Mouse (Mus musculus): Measurements from ENCODE around the gene Gm49398. TPM values are rescaled to one million over a fixed set of nuclear protein-coding genes. Genes with fewer than 3 reads are reported as not detected.

The Gm49398 gene
- not detected in 2 replicates for total RNA-seq (2017)

DNA sequence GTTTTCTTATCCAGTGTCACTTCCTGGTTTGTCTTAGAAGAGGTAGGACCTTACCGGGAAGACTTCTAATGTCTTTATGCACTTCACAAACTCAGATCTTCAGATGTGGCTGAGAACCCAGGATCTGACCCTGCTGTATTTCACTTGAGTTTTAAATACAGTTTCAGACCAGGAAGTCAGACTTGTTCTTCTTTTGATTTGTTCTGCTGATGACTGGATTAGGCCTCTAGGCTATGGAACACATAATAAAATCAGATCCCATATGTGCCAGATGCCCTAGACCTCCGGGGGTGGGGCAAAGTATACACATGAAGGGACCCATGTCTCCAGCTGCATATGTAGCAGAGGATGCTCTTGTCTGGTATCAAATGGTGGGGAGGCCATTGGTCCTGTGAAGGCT, at the start of gene Gm49398:
Gene Gm49398, minus strand, starts transcription at position 101 of the 400 bp plus-strand sequence.
- no peak for ATAC-seq (replicated peaks in 1 of 2; ENCODE audit: insufficient read depth in 1 of 2, low FRiP score in 2 of 2, low TSS enrichment in 1 of 2, low read depth in 1 of 2, poor library complexity in 2 of 2, severe bottlenecking in 2 of 2)

DNA sequence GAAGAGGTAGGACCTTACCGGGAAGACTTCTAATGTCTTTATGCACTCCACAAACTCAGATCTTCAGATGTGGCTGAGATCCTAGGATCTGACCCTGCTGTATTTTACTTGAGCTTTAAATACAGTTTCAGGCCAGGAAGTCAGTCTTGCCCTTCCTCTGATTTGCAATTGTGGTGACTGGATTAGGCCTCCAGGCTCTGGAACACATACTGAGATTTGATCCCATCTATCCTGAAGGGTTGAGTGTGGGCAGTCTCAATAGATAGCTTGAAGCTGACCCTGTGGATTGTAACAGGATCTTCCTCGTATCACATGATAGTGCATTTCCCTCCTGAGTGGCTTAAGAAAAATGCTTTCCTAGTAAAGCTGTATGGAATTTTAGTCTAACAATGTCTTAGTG, 33.4 kb downstream of the Gm49398 start, which contains the start of gene Cts8:
Gene Cts8, minus strand, starts transcription at position 101 of the 400 bp plus-strand sequence.
- no peak for ATAC-seq (replicated peaks in 1 of 2; ENCODE audit: insufficient read depth in 1 of 2, low FRiP score in 2 of 2, low TSS enrichment in 1 of 2, low read depth in 1 of 2, poor library complexity in 2 of 2, severe bottlenecking in 2 of 2)

DNA sequence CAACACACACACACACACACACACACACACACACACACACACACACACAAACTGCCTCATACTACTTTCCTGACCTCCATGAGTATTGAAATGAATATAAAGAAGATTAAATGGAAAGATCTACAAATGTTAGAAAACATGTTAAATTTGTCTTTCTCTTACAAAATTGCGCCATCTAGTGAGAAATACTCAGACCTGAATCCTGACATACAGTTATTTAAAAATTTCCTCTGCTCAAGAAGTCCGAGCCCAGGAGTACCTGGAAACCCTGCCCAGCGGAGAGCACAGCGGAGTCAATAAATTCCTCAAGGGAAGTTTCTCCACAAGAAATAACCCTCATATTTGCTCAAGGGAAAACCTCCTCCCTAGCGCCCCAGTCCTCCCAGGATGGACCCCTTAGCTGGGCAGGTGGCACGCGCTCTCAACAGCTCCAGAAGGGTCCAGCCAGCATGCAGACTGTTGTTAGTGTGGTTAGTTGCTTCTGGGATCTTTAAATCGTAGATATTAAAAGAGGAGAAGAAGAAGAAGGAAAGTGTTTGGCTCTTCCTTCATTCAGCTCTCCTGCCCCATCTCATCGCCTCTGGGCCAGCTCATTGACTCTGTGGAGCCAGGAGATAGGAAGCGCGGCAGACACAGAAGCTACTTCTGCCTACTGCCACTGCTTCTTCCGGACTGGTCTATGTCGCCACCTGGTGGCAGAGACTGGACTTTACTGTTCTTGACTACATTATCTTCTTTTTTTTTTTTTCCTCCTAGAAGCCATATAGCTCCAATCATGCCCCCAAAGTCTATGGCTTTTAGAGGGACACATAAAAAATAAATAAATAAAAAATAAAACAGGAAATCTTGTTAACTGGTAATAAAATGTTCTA, 47.3 kb downstream of the Gm49398 start:
- peak; percentile 99 for ATAC-seq (replicated peaks in 1 of 2; ENCODE audit: insufficient read depth in 1 of 2, low FRiP score in 2 of 2, low TSS enrichment in 1 of 2, low read depth in 1 of 2, poor library complexity in 2 of 2, severe bottlenecking in 2 of 2)

DNA sequence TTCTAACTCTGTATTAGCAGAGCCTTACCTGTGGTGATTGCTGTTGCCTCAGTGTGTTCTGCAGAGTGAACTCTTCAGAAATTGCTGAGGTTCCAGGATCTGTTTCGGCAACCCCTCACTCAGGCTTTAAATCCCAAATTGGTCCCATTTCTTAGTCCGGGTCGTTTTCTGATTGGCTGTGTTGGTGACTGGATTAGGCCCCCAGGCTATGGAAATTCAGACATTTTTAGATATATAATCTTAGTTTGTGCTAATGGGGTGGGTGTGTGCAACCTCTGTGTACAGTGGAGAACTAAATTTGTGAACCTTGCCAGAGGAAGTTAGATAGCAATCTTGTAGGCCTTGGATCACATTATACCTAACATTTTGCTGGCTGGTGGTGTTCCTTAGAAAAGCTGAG, 85.3 kb downstream of the Gm49398 start, which contains the start of gene Cts6:
Gene Cts6, minus strand, starts transcription at position 101 of the 400 bp plus-strand sequence.
- no peak for ATAC-seq (replicated peaks in 1 of 2; ENCODE audit: insufficient read depth in 1 of 2, low FRiP score in 2 of 2, low TSS enrichment in 1 of 2, low read depth in 1 of 2, poor library complexity in 2 of 2, severe bottlenecking in 2 of 2)

Other genes starting within 250 kb of the Gm49398 start
- not detected in 2 replicates for gene Ctsq, start 248.2 kb downstream of the Gm49398 start, total RNA-seq (2017)
- gene Ctsr, start 124.6 kb downstream of the Gm49398 start, total RNA-seq (2017), result not detected in 2 replicates
- gene Cts6, start 85.4 kb downstream of the Gm49398 start, total RNA-seq (2017), result not detected in 2 replicates
- not detected in 2 replicates for gene Cts8, start 33.5 kb downstream of the Gm49398 start, total RNA-seq (2017)
- not detected in 2 replicates for gene Cts7, start 69.4 kb upstream of the Gm49398 start, total RNA-seq (2017)

Data from hematopoietic stem cell, adult 5-6 weeks (primary cell).